Mouse (Mus musculus) kidney, adult 9 months (tissue): ENCODE measurements around the gene D430019H16Rik.

Experiments used
- DNase-seq: peaks from one replicate; pipeline ENCODE4 v3.0.0; 2022

The D430019H16Rik gene

DNA sequence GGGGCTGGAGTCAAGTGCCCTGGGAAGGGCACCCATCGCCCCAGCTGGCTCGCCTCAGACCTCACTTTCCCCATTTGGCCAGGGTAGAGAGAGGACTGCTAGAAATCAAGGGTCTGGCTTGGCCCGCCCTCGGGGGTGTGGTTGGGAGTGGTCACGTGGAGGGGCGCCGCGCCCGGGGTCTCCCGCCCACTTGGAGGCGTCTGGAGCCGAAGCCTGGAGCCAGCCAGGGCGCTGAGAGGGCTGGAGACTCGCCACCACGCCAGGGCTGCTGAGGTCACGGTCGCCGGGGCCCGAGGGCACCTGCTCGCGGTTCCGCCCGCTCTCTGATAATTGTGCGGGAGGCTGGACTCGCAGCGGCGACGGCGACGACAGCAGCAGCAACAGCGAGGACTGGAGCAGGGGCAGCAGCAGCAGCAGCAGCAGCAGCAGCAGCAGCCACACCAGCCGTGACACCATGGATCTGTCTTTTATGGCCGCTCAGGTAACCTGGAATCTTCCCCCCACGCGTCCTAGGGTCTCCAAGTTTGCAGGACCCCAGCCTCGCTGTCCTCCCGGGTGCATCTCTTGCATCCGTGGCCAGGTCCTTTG, at the start of gene D430019H16Rik:
Gene D430019H16Rik, plus strand, starts transcription at position 187 of the 588 bp plus-strand sequence.
- peak; percentile 40 for DNase-seq

DNA sequence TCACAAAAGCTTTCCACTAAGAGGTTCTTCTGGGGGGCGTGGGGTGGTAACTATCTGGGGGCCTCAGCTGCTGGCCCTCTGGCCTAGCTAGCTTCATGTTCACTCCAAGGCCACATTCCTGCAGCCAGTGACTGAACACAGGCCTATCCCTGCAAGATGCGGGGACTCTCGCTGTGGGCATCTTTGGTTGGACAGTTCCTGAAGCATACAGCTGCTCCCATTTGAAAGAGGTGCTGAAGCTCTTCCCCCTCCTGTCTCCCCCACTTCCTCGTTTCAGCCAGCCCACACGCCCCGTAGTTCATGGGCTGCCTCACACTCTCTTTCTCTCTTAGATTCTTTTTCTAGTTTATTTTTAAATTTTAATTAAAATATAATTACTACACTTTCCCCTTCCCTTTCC, 47.6 kb upstream of the D430019H16Rik start:
- no peak for DNase-seq

DNA sequence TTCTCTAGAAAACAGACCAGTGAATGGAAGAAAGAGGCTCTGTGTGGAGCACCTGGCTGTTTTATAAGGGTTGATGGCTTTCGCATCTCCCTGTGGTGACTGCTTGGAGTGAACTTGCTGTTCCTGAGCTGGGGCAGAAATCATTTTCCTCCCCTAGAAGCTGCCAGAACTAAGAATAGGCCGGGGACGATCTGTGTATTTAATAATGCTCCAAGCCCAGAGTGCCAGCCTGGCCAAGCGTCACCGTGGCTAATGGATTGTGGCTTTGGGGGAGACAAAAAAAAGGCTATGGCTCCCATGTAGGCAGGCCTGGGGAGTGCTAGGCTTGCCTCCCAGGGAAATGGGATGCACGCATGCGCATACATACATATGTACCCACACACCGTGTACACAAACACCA, 39.7 kb upstream of the D430019H16Rik start:
- no peak for DNase-seq

DNA sequence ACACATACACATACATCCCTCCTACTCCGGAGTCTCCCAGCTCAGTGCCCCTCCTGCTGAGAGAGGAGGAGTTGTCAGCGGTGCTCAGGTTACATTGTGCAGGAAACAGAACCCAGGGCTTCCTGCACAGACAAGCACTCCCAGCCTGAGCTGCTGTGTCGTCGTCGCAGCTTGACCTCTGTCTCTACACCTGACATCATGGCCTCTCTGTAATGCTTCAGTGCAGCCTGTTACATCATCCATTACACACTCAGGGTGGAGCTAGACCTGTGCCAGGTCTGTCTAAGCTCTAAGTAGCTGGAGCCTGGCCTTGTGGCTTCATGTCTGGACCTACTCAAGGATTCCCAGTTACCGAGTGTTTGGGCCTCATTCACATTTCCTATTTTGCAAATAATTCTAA, 33.2 kb upstream of the D430019H16Rik start:
- DNase-seq: no peak

DNA sequence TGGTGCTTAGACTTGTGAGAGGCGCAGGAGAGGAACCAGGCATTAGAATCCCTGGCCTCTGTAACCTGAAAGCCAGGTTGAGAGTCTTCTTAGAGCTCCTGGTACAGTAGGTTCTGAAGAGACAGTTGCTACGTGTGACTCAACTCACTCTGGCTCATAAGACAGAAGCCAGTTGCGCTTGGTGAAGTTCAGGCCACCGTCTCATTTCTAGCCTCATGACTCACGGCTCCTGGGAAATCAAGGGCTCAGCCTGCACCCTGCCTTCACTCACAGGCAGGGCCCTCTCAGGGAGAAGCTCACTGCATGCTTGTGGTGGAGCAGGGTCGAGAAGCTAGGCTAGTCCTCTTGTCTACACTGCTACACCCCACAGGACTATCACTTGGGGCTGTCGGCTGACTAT, 27.1 kb upstream of the D430019H16Rik start:
- DNase-seq: no peak

DNA sequence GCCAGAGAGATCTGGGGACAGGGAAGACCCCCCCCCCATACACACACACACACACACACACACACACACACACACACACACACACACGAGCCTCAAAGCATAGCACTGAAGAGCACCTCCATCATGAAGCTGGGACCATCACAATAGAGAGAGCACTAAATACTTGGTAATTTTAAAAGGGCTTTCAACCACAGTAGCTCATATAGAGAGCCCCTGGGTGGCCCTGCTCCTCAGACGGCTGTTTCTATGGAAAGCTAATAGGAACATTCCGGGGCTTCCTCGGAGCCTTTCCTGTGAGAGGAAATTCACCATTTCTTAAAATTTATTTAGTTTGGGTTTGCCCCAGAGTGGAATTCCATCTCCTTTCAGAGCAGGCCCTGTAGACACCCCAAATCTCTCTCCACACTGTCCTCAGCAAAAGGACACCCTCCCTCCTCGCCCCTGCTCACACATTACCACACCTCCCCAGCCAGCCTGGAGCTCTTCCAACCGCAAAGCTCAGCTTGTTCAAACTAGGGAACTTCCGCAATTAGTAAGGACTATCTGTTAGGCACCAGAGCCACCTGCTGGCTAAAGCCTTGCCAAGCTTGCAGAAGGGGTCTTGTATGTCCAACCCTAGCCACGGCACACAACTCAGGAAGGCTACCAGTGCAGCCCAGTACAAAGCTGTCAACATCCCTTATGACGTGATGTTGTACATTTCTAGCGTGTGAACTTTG, 26.5 kb upstream of the D430019H16Rik start:
- DNase-seq: peak; percentile 84

DNA sequence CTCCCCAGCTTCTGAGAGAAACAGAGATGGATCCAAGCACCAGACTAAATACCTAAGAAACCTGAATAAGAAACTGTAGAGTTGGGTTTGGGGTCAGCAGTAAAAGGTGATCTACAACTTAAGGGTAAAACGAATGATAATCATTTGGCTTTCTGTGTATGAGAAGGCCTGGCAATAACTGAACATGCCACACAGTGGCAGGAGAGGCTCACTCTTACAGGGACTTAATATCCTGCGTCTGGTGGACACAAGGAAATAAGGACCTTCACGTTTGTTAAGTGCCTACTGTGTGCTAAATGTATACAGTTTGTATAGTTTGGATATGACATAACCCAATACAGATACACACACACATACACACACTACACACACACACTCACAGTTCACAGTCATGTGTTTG, 21.8 kb upstream of the D430019H16Rik start:
- peak; percentile 17 for DNase-seq

DNA sequence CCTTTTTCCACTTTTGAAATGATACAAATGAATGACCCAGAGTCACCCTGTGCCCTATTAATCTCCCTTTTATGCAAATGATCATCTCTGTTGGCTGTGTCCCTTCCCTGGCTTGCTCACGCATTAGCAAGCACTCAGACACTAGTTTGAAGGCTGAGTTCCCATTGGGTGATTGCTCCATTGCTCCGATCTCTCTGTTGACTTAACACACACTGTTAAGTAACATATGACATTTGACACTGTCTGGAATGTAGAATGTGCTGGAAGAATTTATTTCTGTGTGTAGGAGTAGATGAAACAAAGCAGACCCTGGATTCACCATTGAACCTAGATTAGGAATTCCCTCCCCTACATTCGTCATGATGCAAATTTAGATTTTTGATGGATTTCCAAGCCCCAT, 20.8 kb upstream of the D430019H16Rik start:
- DNase-seq: no peak

DNA sequence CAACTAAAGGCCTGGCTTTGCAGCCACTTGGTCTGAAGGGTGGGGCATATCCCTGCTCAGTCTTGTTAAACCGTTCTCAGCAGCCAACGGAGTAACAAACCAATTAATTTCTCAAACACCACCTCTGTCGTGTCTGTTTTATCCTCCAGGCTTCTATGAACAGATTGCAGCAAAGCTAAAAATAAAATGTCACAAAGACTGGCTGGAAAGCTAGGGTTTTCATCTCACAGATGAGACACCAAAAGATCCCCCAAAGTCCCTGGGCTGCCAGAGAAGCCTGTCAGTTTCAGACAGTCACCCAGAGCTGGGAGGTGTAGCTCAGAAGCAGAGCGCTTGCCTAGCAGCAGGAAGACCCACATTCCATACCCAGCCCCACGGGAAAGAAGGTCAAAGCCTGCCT, 15.4 kb upstream of the D430019H16Rik start:
- DNase-seq: no peak

DNA sequence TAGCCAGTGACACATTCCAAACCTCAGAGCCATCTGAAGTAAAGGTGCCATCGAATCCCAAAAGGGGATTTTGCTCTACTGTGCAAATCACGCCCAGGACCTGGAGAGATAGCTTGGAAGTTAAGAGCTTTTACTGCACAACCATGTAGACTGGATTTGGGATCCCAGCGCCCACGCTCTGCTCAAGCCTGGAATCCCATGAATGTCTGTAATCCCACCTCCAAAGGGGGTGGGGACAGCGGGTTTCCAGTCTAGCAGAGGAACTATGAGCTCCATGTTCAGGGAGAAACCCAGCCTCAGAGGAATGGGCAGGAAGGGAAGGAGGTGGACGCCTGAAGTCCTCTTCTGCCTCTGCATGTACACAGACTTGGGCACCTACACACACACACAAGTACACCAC, 13.7 kb upstream of the D430019H16Rik start:
- no peak for DNase-seq

DNA sequence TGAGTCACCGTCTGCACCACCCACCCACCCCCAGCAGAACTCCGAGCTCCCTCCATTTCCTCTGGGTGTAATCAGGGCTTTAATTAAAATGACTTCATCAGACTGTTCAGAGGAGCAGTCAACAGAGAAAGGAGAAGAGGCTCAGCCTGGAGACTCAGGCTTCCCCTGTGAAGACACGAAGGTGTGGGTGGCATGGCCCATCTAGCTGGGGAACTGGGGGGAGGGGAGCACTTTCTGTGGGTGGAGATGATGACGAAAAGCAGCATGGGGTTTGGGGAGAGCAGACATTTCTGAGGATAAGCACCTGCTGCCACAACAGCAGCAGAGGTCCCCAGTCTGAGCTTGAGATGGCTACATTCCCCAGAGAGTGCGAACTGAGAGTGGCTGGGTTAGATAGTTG, 10.1 kb upstream of the D430019H16Rik start:
- DNase-seq: no peak

DNA sequence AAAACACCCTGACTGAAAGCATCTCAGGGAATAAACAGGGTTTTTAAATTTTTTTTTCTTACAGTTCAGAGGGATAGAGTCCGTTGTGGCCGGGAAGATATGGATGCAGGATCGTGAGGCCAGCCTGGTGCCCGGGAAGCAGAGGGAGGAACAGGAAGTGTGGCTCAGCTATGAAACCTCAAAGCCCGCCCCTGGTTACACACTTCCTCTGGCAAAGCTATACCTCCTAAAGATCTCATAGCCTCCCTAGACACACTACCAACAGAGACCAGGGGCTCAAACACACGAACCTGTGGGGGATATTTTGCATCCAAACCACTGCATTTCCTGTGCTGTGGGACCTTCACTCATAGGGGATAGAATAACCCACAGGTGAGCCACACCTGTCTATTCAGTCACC, 7.9 kb upstream of the D430019H16Rik start:
- no peak for DNase-seq

DNA sequence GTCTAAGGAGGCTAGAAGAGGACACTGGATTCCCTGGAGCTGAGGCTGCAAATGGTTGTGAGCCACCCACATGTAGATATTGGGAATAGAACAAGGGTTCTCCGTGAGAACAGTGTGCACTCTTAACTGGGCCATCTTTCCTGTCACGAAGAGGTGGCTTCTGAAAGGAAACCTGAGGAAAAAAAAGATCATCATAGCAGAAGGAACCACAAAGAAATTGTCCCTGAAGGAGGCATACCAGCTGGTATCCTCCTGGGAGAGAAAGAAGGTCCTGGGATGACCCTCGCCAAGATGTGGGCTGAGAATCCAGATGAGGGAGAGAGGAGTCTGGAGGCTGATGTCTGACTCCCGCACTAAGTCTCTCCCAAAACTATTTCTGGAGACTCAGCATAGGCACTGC, 4.4 kb upstream of the D430019H16Rik start:
- no peak for DNase-seq

DNA sequence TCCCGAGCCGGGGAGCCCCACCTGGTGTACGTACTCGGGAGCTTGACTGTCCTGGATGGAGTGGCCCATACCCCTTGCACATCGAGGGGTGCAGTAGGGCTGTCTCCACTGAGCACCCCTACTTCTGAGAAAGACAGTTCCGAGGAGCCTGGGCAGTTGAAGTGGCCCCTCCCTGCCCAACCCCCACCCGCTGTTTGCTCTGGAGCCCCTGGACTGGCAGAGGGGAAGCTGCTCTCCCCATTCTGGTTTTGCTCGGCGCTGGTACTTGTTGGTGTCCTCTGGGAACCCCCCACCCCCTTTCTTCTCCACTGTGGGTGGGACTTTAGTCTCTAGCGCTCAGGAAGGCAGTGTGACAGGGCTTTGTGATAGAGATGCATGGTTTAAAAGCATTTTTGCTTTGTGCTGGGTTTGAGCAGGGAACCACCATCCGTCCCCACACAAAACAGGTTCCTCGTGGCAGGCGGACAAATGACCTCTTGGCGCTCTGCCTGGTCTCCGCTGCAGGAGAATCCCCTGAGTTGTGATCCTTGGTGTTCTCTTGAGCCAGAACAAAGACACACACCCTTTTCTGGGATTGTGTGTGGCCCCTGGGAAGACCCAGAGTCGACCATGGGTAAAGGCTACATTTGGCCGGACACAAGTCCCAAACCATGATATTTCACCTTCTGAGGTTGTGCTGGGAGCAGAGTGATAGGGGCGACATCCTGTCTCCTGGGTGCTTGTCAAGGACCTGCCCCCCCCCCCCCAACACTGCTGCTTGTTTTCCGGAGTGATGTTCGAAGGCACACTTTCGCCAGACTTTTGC, 804 bp downstream of the D430019H16Rik start:
- no peak for DNase-seq

DNA sequence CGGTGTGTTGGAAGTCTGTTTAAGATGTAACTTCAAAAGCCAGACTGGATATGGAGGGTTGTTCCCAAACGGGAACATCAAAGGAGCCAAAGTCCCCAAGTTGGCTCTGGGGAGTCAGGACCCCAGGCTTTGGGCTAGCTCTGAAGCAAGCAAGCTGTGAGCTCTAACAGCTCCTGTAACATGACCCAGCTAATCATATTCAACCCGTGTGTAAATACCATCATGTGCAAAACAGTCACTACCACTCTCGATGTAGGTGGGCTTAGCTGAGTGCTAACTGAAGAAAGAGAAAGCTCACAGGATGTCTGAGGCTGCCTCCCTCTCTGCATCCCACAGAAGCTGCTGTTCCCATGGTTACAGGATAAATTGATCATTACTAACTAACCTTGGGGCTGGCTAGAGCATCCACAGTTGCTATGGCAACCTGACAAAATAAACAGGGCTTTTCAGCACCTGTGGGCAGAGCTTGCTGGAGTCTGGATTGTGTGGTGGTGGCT, 1.5 kb downstream of the D430019H16Rik start:
- DNase-seq: no peak

DNA sequence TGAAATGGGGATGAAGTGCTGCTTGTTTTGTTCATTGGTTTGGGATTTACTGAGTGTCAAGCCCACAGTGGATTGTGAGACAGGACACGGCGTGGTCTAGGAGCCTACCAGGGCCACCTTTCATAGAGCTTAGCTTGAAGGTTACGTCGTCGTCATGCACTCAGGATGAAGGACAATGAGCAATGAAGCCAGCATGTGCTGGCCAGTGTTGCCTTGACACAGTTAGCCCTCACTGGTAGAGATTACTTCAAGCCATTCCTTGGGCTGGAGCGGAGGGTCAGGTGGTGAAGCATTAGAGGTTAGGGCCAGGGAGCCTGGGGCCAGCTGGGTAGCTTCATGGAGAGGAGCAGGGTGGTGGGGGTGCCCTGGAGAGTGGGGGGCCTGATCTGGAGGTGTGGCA, 5.1 kb downstream of the D430019H16Rik start:
- DNase-seq: no peak

DNA sequence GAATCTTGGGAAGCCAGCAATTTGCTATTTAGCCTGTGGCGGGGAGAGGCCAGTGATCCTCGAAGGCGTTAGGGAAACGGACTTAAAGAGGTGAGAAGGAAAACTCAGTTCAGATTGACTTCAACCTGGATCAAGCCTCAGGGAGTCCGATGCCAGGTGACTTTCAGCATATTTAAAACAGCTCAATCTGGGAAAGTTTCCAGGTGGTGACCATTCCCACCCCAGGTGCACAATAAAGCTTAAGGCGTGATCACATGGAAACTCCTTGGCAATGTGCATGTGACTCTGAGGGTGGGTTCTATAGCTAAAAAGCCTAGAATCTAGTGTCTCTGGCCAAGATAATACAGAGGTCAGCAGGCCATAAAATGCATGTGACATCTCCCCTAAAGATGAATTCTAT, 7.4 kb downstream of the D430019H16Rik start:
- peak; percentile 42 for DNase-seq

DNA sequence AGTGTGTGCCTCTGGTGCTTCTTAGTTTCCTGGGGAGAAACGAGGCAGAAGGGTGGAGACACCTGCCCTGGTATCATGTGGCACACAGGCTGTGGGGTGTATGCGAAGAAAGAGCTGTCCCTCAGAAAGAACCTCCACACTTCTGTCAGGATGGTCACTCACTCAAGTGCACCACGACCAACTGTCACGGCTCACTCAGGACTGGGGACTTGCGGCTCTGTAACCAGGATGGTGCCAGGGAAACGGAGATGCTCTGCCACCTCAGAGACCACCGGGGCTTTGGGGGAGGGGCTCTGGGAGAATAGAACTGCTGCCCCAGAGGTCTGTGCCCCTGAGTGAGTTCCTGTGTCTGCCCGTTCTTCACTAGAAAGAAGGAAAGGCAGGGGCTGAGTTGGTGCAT, 15.4 kb downstream of the D430019H16Rik start:
- DNase-seq: no peak

DNA sequence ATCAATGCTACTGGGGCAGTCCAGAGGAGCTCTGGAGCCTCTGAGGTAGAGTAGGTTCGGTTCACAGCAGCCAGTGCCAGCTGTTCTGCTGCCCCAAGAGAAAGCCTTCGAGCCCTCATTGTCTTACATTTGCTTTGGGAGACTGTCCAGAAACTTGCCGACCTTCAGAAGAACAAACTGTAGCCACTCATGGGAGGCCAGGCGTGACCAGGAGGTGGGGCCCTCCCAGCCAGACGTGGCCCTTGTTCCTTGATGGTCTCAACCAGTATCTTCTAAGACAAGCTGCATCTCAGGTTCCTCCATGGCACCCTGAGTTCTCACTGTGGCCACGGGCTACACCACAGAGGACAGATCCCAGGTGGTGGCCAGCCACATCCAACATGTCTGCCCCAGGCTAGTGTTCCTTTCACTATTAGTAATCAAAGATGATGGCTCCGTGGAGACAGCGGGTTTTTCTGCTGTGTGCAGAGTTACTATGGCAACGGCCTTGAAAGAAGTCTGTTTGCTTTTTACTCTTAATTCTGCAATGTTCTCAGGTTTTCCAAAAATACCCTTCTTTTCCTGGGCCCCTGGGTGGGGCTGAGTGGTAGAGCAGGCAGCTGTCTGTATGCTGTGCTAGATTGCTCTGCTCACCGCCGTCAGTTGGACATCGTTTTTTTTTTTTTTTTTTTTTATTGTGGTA, 21.7 kb downstream of the D430019H16Rik start:
- peak; percentile 65 for DNase-seq

DNA sequence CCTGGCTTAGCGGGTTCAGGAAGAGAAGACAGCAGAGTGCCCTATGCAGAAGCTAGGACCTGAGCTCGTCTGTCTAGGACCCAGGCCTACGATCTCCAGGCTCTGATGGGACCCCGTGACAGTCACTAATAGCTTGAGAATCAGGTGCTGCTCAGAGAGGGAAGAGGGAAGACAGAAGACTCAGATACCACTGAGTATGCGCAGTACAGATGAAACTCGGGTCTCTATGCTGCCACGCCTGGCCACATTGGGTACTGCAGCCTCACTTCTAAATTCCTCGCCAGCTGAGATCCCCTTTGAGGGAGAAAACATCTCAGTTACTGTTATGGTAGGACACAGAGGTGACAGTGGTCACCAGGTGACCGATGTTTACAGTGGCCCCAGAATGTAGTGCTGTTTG, 22.8 kb downstream of the D430019H16Rik start:
- DNase-seq: peak; percentile 62

DNA sequence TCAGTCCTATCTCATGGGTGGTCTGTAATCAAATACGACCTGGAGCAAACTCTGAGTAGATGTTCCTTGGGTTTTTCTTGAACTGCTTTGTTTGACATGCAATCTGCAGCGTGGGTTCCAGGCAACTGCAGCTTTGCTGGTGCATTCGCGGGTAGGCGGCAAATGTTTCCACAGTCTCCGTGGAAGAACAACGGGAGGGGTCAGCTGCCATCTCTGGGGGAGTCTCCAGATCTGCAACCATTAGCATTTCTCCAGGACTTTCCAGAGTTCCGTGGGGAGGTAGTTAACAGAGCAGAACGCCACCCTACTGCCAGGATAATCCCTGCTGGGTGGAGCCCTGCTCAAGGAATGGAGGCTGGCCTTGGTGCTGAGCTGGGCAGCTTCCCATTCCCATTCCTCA, 23.3 kb downstream of the D430019H16Rik start:
- no peak for DNase-seq

DNA sequence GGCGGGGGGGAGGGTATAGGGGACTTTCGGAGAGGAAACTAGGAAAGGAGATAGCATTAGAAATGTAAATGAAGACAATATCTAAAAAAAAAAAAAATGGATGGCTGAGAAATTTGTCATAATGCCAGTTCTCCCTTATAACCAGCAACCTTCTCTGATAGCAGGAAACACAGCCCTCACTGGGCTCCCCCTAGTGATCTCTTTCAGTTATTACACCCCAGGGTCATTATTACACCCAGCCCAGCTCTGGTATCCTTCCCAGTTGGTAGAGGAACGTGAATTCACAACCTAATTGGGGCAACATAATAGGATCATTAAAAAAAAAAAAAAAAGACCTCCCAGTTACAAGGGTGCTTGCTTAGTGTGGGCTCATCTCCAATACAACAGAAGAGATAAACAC, 29.8 kb downstream of the D430019H16Rik start:
- DNase-seq: peak; percentile 45

DNA sequence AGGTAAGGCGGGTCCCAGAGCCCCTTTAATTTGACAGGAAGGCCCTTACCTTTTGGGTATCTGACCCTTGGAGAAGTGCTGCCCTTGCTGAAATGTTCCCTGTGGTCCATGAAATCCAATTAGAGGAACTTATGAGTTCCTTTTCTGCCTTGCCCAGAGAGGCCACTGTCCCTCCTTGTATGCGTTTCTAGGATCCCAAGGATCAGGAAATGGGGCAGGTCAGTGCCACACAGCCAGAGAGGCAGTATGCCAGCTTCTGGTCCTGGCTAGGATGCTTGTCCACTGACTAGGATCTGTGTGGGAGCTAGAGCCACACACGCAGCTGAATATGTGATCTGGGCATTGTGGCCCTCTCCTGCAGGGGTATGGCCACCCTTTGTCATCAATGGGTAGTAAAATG, 36.6 kb downstream of the D430019H16Rik start:
- no peak for DNase-seq
